Mouse (Mus musculus): ENCODE data around the gene Chchd1. TPM values are rescaled to one million over a fixed set of nuclear protein-coding genes. Genes with fewer than 3 reads are reported as not detected.
A peak's percentile ranks its signal among the peaks of the same experiment; 100 is the strongest.

Gene Chchd1
- polyA plus RNA-seq, 2 experiments: 131 to 202 TPM

DNA sequence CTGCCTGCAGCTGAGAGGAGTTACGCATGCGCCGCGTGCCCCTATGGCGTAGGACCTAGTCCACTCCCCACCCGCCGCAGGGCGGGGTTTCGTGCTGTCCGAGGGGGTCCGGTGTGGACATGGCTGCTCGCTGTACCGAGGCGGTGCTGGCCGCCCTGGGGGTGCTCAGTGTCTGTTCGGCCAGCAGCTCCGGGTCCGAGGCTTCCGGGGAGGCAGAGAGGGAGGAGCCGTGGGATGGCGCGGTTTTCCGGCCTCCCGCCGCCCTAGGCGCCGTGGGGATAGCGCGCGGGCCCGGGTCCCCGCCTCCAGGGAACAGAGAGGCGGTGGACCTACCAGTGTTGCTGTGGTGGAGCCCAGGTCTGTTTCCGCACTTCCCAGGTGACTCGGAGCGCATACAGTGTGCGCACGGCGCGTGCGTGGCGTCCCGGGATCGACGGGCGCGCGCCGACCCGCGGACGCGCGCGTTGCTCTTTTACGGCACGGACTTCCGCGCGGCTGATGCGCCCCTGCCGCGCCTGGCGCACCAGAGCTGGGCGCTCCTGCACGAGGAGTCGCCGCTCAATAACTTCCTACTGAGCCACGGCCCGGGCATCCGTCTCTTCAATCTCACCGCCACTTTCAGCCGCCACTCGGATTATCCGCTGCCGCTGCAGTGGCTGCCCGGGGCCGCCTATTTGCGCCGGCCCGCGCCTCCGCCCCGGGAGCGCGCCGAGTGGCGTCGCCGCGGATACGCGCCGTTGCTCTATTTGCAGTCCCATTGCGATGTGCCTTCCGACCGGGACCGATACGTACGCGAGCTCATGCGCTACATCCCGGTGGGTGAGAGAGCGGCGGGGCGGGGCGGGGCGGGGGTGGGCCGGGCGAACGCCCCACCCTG is 7.7 kb upstream of the Chchd1 start, which contains the start of gene Fut11:
Gene Fut11 (plus strand): TSS at position 85 of the 877 bp plus-strand sequence.
- peak within 1 kb of the TSS; percentile 95 for H3K27ac ChIP-seq (replicated peaks; ENCODE audit: low read depth, low read length)
- H3K4me3 ChIP-seq (replicated peaks; ENCODE audit: low read length): peak within 1 kb of the TSS; percentile 86
- ATAC-seq (ENCODE audit: low FRiP score, low read depth): peak; percentile 89
- under 1% methylated on average over 104 of the region's 111 CpGs for WGBS
- H3K9ac ChIP-seq (ENCODE audit: low read depth, low read length, severe bottlenecking): peak within 1 kb of the TSS; percentile 88
- peak within 1 kb of the TSS; percentile 72 for H3K4me2 ChIP-seq (replicated peaks; ENCODE audit: low read depth, low read length, severe bottlenecking)
- H3K9me3 ChIP-seq (ENCODE audit: control insufficient read depth, low read length): no peaks in the 10 kb centered on the region
- DNase-seq (ENCODE audit: low spot score): peak; percentile 93
- TF ChIP-seq POLR2A (IDR thresholded peaks at IDR 0.05; ENCODE audit: borderline replicate concordance, extremely low read depth, insufficient read depth, insufficient read length): peak; percentile 45; the same call in 1 of the 2 replicates
- no peaks in the 10 kb centered on the region for H3K27me3 ChIP-seq (ENCODE audit: control insufficient read depth, insufficient read depth, low read length)
- peaks cover 29% of the 10 kb centered on the region for H3K4me1 ChIP-seq (ENCODE audit: control insufficient read depth, insufficient read depth, low read length)
- peaks cover 51% of the 10 kb centered on the region for H3K36me3 ChIP-seq (ENCODE audit: control insufficient read depth, insufficient read depth, low read length)

DNA sequence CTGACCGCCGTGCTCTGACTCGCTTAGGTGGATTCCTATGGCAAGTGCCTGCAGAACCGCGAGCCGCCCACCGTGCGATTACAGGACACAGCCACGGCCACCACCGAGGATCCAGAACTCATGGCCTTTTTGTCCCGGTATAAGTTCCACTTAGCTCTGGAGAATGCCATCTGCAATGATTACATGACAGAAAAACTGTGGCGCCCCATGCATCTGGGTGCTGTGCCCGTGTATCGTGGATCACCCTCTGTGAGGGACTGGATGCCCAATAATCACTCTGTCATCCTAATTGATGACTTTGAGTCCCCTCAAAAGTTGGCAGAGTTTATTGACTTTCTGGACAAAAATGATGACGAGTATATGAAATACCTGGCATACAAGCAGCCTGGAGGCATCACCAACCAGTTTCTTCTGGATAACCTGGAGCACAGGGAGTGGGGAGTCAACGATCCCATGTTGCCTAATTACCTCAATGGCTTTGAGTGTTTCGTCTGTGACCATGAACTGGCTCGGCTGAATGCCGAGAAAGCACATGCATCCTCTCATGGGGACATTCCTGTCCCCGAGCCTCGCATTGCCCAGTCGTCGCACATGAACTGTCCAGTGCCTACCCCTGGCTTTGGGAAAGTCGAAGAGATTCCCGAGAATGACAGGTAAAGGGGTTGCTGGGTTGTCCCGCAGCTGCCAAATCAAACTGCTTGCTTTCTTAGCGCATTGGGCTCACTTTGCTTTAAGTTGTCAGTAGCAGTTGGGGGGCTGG is 6.9 kb upstream of the Chchd1 start:
- Histone ChIP-seq H3K27me3 (ENCODE audit: control insufficient read depth, insufficient read depth, low read length) (no peaks in the 10 kb centered on the region), H3K4me2 (replicated peaks; ENCODE audit: low read depth, low read length, severe bottlenecking) (peak overlapping the region; percentile 72), H3K36me3 (ENCODE audit: control insufficient read depth, insufficient read depth, low read length) (peaks cover 44% of the 10 kb centered on the region), H3K4me1 (ENCODE audit: control insufficient read depth, insufficient read depth, low read length) (peaks cover 29% of the 10 kb centered on the region), H3K9ac (ENCODE audit: low read depth, low read length, severe bottlenecking) (peak overlapping the region; percentile 88), H3K4me3 (replicated peaks; ENCODE audit: low read length) (peak overlapping the region; percentile 86), H3K27ac (replicated peaks; ENCODE audit: low read depth, low read length) (peak overlapping the region; percentile 95), H3K9me3 (ENCODE audit: control insufficient read depth, low read length) (no peaks in the 10 kb centered on the region)
- WGBS: 13% methylated on average over 27 of the region's 27 CpGs
- no peak for TF ChIP-seq POLR2A (IDR thresholded peaks at IDR 0.05; ENCODE audit: borderline replicate concordance, extremely low read depth, insufficient read depth, insufficient read length)
- DNase-seq (ENCODE audit: low spot score) (no peak), ATAC-seq (ENCODE audit: low FRiP score, low read depth) (no peak)

- H3K36me3 ChIP-seq (ENCODE audit: control insufficient read depth, insufficient read depth, low read length): peaks cover 33% of the 10 kb centered on the region
- 17% methylated on average over 1 of the region's 1 CpGs for WGBS
These were observed 5.8 kb upstream of the Chchd1 start for GRCm38 (mm10) chr14:20696986-20697385.

GRCm38 (mm10) chr14:20698515-20698914 is 4.3 kb upstream of the Chchd1 start:
- Histone ChIP-seq H3K4me2 (replicated peaks; ENCODE audit: low read depth, low read length, severe bottlenecking) (no peak overlapping the region), H3K4me1 (ENCODE audit: control insufficient read depth, insufficient read depth, low read length) (peaks cover 36% of the 10 kb centered on the region), H3K4me3 (replicated peaks; ENCODE audit: low read length) (no peak overlapping the region), H3K36me3 (ENCODE audit: control insufficient read depth, insufficient read depth, low read length) (peaks cover 18% of the 10 kb centered on the region), H3K9me3 (ENCODE audit: control insufficient read depth, low read length) (no peaks in the 10 kb centered on the region), H3K27me3 (ENCODE audit: control insufficient read depth, insufficient read depth, low read length) (no peaks in the 10 kb centered on the region), H3K9ac (ENCODE audit: low read depth, low read length, severe bottlenecking) (no peak overlapping the region), H3K27ac (replicated peaks; ENCODE audit: low read depth, low read length) (no peak overlapping the region)
- 86% methylated on average over 2 of the region's 2 CpGs for WGBS
- ATAC-seq (ENCODE audit: low FRiP score, low read depth) (no peak), DNase-seq (ENCODE audit: low spot score) (no peak)
- TF ChIP-seq POLR2A (IDR thresholded peaks at IDR 0.05; ENCODE audit: borderline replicate concordance, extremely low read depth, insufficient read depth, insufficient read length): no peak

More at GRCm38 (mm10) chr14:20696986-20697385, 5.8 kb upstream of the Chchd1 start:
- ATAC-seq (ENCODE audit: low FRiP score, low read depth): no peak
- Histone ChIP-seq H3K4me1 (ENCODE audit: control insufficient read depth, insufficient read depth, low read length) (peaks cover 36% of the 10 kb centered on the region), H3K27ac (replicated peaks; ENCODE audit: low read depth, low read length) (no peak overlapping the region), H3K4me3 (replicated peaks; ENCODE audit: low read length) (peak overlapping the region; percentile 86), H3K4me2 (replicated peaks; ENCODE audit: low read depth, low read length, severe bottlenecking) (peak overlapping the region; percentile 72), H3K9ac (ENCODE audit: low read depth, low read length, severe bottlenecking) (peak overlapping the region; percentile 25; the same call in 1 of the 2 replicates), H3K9me3 (ENCODE audit: control insufficient read depth, low read length) (no peaks in the 10 kb centered on the region), H3K27me3 (ENCODE audit: control insufficient read depth, insufficient read depth, low read length) (no peaks in the 10 kb centered on the region)
- no peak for TF ChIP-seq POLR2A (IDR thresholded peaks at IDR 0.05; ENCODE audit: borderline replicate concordance, extremely low read depth, insufficient read depth, insufficient read length)
- DNase-seq (ENCODE audit: low spot score): peak; percentile 71

GRCm38 (mm10) chr14:20700362-20700761 is 2.4 kb upstream of the Chchd1 start:
- Histone ChIP-seq H3K4me3 (replicated peaks; ENCODE audit: low read length) (no peak overlapping the region), H3K27me3 (ENCODE audit: control insufficient read depth, insufficient read depth, low read length) (no peaks in the 10 kb centered on the region), H3K4me1 (ENCODE audit: control insufficient read depth, insufficient read depth, low read length) (peaks cover 37% of the 10 kb centered on the region), H3K9ac (ENCODE audit: low read depth, low read length, severe bottlenecking) (no peak overlapping the region), H3K36me3 (ENCODE audit: control insufficient read depth, insufficient read depth, low read length) (peaks cover 22% of the 10 kb centered on the region), H3K27ac (replicated peaks; ENCODE audit: low read depth, low read length) (no peak overlapping the region), H3K4me2 (replicated peaks; ENCODE audit: low read depth, low read length, severe bottlenecking) (no peak overlapping the region), H3K9me3 (ENCODE audit: control insufficient read depth, low read length) (no peaks in the 10 kb centered on the region)
- DNase-seq (ENCODE audit: low spot score) (no peak), ATAC-seq (ENCODE audit: low FRiP score, low read depth) (no peak)
- 79% methylated on average over 3 of the region's 3 CpGs for WGBS
- no peak for TF ChIP-seq POLR2A (IDR thresholded peaks at IDR 0.05; ENCODE audit: borderline replicate concordance, extremely low read depth, insufficient read depth, insufficient read length)
